Mouse (Mus musculus) central nervous system, embryonic 18 days (tissue): Measurements from ENCODE around the gene Diaph2. TPM values are rescaled to one million over a fixed set of nuclear protein-coding genes. Genes with fewer than 3 reads are reported as not detected.

Source experiments
- polyA plus RNA-seq: library from polyadenylated mRNA; depleted of rRNA; stranded (reverse); fragments of >200 nt; gene quantifications from 2 replicates; pipeline ENCODE4 v1.2.3, GENCODE M21; 2012; rRNA removed

Diaph2 gene
- 3.1 and 3.2 TPM in 2 replicates for polyA plus RNA-seq

DNA sequence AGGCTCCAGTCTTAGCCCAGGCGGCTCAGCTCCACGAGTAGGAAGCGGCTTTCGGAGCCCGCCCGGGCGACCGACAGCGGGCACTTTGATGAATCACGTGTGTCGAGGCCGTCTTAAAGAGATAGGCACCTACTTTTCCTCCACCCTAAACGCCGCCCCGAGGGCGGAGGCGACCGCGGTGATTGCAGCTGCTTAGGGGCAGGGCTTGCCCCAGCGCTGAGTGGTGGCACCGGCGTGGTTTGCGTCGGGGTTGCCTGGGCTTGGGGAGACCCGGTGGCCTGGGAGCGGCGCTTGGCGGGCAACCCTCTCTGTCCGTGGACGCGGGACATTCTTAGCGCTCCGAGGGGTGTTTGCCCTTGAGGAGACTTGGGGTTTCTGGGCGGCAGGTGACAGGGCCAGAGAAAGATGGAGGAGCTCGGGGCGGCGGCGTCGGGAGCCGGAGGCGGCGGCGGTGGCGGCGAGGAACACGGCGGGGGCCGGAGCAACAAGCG lies at the start of gene Diaph2:
Diaph2 (plus strand) TSS at position 172 of the 491 bp plus-strand sequence.

